Mouse (Mus musculus) liver, embryonic 14.5 days (tissue): Measurements from ENCODE around the gene Cox8a.

Experiments
- CTCF ChIP-seq: IDR thresholded peaks from 2 replicates; pipeline ENCODE4 v1.5.1; 2016; ENCODE audit warnings: antibody characterized with exemption, low read depth, control low read depth
- EP300 ChIP-seq: IDR thresholded peaks from 2 replicates; pipeline ENCODE4 v1.6.1; 2016; ENCODE audit warnings: antibody characterized with exemption, low read depth

DNA sequence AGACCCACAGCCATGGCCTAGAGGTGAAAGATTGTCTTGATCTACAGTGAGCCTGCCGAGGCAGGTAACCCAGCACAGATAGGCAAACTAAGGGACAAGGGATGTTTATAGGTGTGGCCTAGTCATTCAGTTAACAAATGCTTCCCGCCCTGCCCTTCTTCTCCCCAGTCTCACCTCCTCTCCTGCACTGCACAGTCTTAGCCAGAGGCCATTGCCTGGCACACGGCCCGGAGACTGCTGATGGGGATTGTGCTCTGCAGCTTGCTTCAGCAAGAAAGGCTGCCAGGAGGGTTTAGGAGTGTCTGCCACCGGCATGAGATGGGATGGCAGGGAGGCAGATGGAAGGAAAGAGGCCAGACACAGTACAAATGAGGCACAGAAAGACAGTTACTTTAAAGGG lies 40.5 kb upstream of the Cox8a start:
- TF ChIP-seq EP300, result no peak
- TF ChIP-seq CTCF, result no peak
